Mouse (Mus musculus) left cerebral cortex, adult 8-10 months (tissue): ENCODE data around the gene Pbld1. TPM values are rescaled to one million over a fixed set of nuclear protein-coding genes. Genes with fewer than 3 reads are reported as not detected.

Experiments used
- DNase-seq, 2 experiments: peaks; one replicate each; pipeline ENCODE4 v3.0.0; 2022; ENCODE audit warnings: low spot score in 2 of 2
- total RNA-seq, 4 experiments: library from RNA; stranded (reverse); gene quantifications; 2 replicates each; pipeline ENCODE4 v1.2.4; 2022

Pbld1 gene
- under 1 TPM in 3 of 4 experiments, not detected in 1; 0.14 to 0.91 (median 0.30) TPM for total RNA-seq

DNA sequence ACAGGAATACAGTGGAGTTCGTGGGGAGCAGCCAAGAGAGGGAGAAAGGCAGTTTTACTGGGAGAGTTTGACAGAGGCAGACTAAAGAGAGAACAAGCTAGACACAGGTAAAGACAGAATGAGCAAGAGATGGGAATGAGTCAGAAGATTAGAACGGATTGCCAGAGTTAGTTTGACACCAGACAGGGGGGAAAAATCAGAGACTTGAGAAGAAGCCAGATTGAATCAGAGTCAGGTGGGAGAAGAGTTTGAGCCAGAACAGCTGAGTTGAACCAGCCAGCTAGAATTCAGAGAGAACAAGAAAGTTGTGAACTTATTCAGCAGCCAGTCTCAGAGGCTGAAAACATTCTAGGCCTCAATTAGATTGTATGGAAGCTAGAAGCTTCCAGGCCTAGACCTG lies at the start of gene Pbld1:
Pbld1 (plus strand) TSS at position 301 of the 400 bp plus-strand sequence.
- DNase-seq: no peak

DNA sequence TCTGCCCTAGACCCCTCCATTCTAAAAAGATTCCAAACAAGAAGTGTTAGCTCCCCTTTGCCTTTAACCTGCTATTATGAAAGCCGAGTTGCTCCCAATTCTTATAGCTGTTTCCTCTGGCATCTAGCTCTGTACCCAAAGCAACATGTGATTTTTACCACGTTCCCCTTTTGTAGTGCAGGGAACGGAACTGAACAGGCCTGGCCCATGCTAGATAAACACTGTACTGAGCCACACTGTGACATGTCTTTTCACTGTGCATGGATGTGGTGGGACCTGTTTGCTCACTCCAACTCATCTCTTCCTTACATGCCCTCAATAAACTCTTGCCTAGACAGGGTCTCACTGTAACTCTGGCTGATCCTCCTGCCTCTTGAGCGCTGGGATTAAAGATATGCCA lies 49.7 kb upstream of the Pbld1 start:
- DNase-seq: no peak

- no peak for DNase-seq
Observed at GRCm38 (mm10) chr10:63011556-63011955, 48.4 kb upstream of the Pbld1 start.

- no peak for DNase-seq
Observed at GRCm38 (mm10) chr10:63013476-63013875, 46.5 kb upstream of the Pbld1 start.

DNA sequence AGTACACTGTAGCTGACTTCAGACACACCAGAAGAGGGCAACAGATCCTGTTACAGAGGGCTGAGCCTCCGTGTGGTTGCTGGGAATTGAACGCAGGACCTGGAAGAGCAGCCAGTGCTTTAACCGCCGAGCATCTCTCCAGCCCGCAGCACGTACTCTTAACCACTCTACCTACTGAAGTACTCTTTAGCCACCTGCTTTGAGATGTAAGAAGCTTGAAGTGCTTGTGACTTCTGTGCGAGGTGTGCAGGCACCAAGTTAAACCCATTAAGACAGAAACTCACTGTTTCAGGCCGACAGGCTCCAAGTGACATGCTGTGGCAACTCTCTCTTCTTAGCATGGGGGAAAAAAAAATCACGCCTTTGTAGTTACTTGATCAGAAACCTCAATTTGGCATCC lies 45.8 kb upstream of the Pbld1 start:
- DNase-seq: no peak

GRCm38 (mm10) chr10:63019304-63019703 lies 40.7 kb upstream of the Pbld1 start:
- no peak for DNase-seq

- no peak for DNase-seq
Observed at GRCm38 (mm10) chr10:63021702-63022101, 38.3 kb upstream of the Pbld1 start.

DNA sequence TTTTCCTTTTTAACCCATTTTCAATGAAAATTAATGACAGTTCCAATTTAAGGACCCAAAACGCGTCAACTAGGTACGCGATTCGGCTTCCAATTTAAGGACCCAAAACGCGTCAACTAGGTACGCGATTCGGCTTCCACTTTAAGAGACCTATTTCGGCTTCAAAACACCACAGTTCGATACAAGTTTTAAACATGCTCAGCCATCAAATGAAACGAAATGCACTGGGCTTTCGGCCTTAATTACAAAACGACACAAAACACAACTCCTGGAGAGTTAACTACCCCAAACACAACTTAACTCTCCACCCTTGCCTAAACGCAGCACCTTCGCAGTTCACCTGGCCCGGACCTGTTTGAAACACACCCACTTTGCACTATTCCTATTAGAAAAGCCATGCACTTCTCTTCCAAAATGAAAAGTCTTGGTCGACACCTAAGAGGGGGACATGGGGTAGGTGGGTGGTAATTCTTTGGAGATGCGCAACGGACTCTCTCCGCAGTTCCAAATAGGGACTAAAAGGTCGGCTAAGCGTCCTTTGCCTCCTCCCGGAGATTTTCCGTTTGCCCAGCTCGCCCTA lies 37.3 kb upstream of the Pbld1 start:
- no peak for DNase-seq

- peak; percentile 48 to 59 for DNase-seq
Observed at GRCm38 (mm10) chr10:63023121-63023748, 36.7 kb upstream of the Pbld1 start.

GRCm38 (mm10) chr10:63023749-63024579 lies 36.0 kb upstream of the Pbld1 start, which contains the start of the genes Hnrnph3 and Pbld2:
TSS of gene Hnrnph3 (minus strand) at chr10:63024217.
TSS of gene Pbld2 (plus strand) at chr10:63024315.
- peak; percentile 98 for DNase-seq

GRCm38 (mm10) chr10:63024580-63024910 lies 35.4 kb upstream of the Pbld1 start:
- DNase-seq: no peak

- DNase-seq: no peak
Observed at GRCm38 (mm10) chr10:63025016-63025415, 34.9 kb upstream of the Pbld1 start.

- no peak for DNase-seq
Observed at GRCm38 (mm10) chr10:63025491-63026011, 34.4 kb upstream of the Pbld1 start.

DNA sequence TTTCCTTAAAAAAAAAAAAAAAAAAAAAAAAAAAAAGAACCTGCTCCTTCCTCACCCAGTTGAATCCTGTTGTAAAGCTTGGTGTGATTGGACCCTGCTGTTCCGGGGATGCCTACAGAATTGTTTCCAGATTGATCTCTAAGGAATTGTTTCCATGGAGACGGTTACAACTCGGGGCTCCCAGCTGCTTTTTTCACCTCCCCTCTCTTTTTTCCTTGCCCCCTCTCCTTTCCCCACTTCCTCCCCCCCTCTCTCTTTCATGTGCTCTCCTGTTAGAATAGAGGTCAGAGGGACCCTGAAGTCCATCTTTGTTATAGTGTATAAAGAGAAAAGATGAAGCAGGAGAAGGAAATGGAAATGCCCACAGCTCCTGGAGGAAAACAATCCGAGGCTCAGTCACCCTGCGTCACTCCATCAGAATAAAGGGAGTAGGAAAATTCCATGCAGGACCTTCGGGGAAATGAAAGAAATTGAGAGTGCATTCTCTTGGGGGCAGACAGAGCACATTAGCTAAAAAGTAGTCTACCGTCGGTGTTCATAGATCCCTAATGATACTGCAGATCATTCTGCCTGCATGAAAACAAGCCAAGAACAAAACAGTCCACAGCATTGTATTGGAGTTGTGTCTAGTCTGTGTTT lies 33.7 kb upstream of the Pbld1 start:
- no peak for DNase-seq

DNA sequence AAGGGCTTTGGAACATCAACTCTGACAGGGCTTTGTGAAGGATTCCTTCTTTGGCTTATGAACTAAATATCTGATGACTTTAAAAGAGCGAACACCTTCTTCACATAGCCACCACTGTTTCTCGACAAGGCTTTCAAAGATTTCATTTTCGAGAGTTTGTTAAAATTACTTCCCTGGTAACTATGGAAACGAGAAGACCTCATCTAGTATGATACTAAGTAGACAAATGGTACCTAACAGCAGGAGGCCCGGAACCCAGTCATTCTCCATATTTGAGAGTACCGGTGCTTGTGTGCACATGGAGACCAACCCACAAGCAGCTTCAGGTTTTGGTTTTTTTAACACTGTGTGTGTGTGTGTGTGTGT lies 33.2 kb upstream of the Pbld1 start:
- DNase-seq: no peak

GRCm38 (mm10) chr10:63027376-63028161 lies 32.4 kb upstream of the Pbld1 start:
- no peak for DNase-seq

DNA sequence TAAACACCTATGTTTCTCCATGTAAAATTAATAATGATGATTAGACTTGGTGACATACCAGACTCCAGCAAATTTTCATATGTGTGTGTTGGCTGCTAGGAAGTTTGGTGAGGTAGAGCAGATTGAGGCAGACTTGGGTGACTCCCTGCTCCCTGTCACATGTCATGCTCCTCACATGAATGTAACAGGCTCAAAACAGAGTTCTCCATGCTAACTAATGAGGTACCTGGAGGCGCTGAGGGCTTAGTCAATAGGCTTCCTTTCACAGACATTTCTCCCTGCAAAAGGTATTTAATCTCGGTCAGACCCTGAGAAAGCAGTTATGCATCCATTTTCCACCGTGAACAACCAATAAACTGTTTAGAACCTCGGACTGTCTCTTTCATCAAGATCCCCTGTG lies 31.6 kb upstream of the Pbld1 start:
- no peak for DNase-seq

GRCm38 (mm10) chr10:63032267-63032666 lies 27.7 kb upstream of the Pbld1 start:
- no peak for DNase-seq

- no peak for DNase-seq
Observed at GRCm38 (mm10) chr10:63032956-63033355, 27.0 kb upstream of the Pbld1 start.

DNA sequence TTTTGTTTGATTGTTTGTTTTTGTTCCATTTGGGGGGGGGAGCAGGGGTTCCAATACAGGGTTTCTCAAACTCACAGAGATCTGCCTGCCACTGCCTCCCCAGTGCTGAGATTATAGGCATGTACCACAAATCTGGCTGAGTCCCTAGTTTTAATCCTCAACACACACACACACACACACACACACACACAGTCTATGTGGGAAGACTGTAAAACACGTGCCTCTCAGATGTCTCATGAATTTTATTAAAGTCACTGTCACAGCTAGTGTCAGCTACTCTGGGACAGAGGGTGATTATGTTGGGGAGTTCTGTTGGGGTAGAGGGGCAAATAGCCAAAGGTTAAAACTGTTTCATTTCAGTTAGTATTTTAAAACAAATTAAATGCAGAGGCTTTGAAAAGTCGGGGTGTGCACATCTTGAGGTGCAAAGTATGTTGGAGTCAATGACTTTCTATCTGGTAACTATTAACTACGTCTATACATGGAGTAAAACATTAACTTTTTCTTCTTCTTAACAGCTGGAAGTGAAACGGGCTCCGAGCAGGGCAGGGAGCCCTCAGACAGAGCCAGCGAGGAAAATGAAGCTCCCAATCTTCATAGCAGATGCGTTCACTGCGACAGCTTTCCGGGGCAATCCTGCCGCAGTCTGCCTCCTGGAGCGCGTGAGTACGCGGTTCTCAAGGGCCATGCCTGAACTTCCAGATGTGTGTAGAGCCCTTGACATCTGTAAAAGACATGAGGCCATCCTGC lies 21.2 kb upstream of the Pbld1 start:
- DNase-seq: no peak
